Mouse (Mus musculus) layer of hippocampus, postnatal 36 days (tissue): ENCODE results near the gene Edc3. TPM values are rescaled to one million over a fixed set of nuclear protein-coding genes. Genes with fewer than 3 reads are reported as not detected.

Source experiments
- DNase-seq, 2 experiments: peaks; one replicate each; pipeline ENCODE4 v3.0.0; 2022
- total RNA-seq, 2 experiments: library from RNA; stranded (reverse); gene quantifications; 2 replicates each; pipeline ENCODE4 v1.2.3; 2021

Gene Edc3
- 10 to 100 TPM; 15.5 to 15.6 TPM for total RNA-seq

GRCm38 (mm10) chr9:57708068-57708719 is at the start of gene Edc3:
Gene Edc3 (plus strand): TSS chr9:57708540.
- peak; percentile 82 to 85 for DNase-seq

GRCm38 (mm10) chr9:57658970-57659369 is 49.4 kb upstream of the Edc3 start:
- DNase-seq, result no peak

- DNase-seq, result peak; percentile 69 to 78
These were observed 48.6 kb upstream of the Edc3 start for GRCm38 (mm10) chr9:57659774-57660173.

GRCm38 (mm10) chr9:57660501-57660900 is 47.8 kb upstream of the Edc3 start:
- no peak for DNase-seq

GRCm38 (mm10) chr9:57661552-57661951 is 46.8 kb upstream of the Edc3 start:
- no peak for DNase-seq

- no peak for DNase-seq
These were observed 43.7 kb upstream of the Edc3 start for GRCm38 (mm10) chr9:57664616-57665015.

- no peak for DNase-seq
These were observed 41.8 kb upstream of the Edc3 start for GRCm38 (mm10) chr9:57666536-57666935.

GRCm38 (mm10) chr9:57667136-57667535 is 41.2 kb upstream of the Edc3 start:
- no peak for DNase-seq

- no peak for DNase-seq
These were observed 40.5 kb upstream of the Edc3 start for GRCm38 (mm10) chr9:57667817-57668216.

GRCm38 (mm10) chr9:57668277-57668676 is 40.1 kb upstream of the Edc3 start:
- no peak for DNase-seq

- no peak for DNase-seq
These were observed 38.8 kb upstream of the Edc3 start for GRCm38 (mm10) chr9:57669566-57669965.

GRCm38 (mm10) chr9:57671037-57671436 is 37.3 kb upstream of the Edc3 start:
- DNase-seq, result no peak

- DNase-seq, result no peak
These were observed 36.8 kb upstream of the Edc3 start for GRCm38 (mm10) chr9:57671500-57671899.

- DNase-seq, result no peak
These were observed 26.9 kb upstream of the Edc3 start for GRCm38 (mm10) chr9:57681411-57681810.

- DNase-seq, result no peak
These were observed 24.8 kb upstream of the Edc3 start, which contains the start of gene Cyp1a2 for GRCm38 (mm10) chr9:57683520-57683919. Gene Cyp1a2 (minus strand): TSS chr9:57683703.

GRCm38 (mm10) chr9:57686011-57686410 is 22.3 kb upstream of the Edc3 start:
- DNase-seq, result no peak

GRCm38 (mm10) chr9:57687751-57688150 is 20.6 kb upstream of the Edc3 start, which contains the start of gene Cyp1a1:
Gene Cyp1a1 (plus strand): TSS chr9:57687928.
- DNase-seq, result no peak

GRCm38 (mm10) chr9:57688158-57688557 is 20.2 kb upstream of the Edc3 start:
- DNase-seq, result no peak

- DNase-seq, result no peak
These were observed 19.7 kb upstream of the Edc3 start for GRCm38 (mm10) chr9:57688606-57689005.

- DNase-seq, result no peak
These were observed 14.2 kb upstream of the Edc3 start for GRCm38 (mm10) chr9:57694108-57694507.

- peak; percentile 72 to 79 for DNase-seq
These were observed 11.7 kb upstream of the Edc3 start for GRCm38 (mm10) chr9:57696380-57697285.

- DNase-seq, result no peak
These were observed 11.0 kb upstream of the Edc3 start for GRCm38 (mm10) chr9:57697380-57697779.

GRCm38 (mm10) chr9:57698466-57699150 is 9.7 kb upstream of the Edc3 start:
- no peak for DNase-seq
